Mouse (Mus musculus): ENCODE data around the gene Gm49368. TPM values are rescaled to one million over a fixed set of nuclear protein-coding genes. Genes with fewer than 3 reads are reported as not detected.

The Gm49368 gene
- polyA plus RNA-seq (2014; fragmentation: Illumina TruSeq; extraction: RNeasy Lipid Tissue Mini Kit (QIAGEN cat#74804); ENCODE audit: insufficient read depth, low read depth, low replicate concordance) = 2.2 TPM

GRCm38 (mm10) chr7:128062456-128062855, at the start of gene Gm49368, which contains the start of gene Itgam:
Gm49368 (plus strand) TSS chr7:128062683.
Itgam (plus strand) TSS chr7:128062640.

GRCm38 (mm10) chr7:128128741-128129720, 66.5 kb downstream of the Gm49368 start, which contains the start of gene Itgax:
Itgax (plus strand) TSS chr7:128129547.

GRCm38 (mm10) chr7:128154076-128154475, 91.6 kb downstream of the Gm49368 start, which contains the start of gene Itgad:
Itgad (plus strand) TSS chr7:128154376.

Other genes starting within 250 kb of the Gm49368 start
- 82.2 TPM for gene Stx4a, start 238.4 kb upstream of the Gm49368 start, polyA plus RNA-seq (2014; fragmentation: Illumina TruSeq; extraction: RNeasy Lipid Tissue Mini Kit (QIAGEN cat#74804); ENCODE audit: insufficient read depth, low read depth, low replicate concordance)
- 0.61 TPM for gene Stx1b, start 238.1 kb upstream of the Gm49368 start, polyA plus RNA-seq (2014; fragmentation: Illumina TruSeq; extraction: RNeasy Lipid Tissue Mini Kit (QIAGEN cat#74804); ENCODE audit: insufficient read depth, low read depth, low replicate concordance)
- 7.3 TPM for gene Zfp646, start 186.5 kb upstream of the Gm49368 start, polyA plus RNA-seq (2014; fragmentation: Illumina TruSeq; extraction: RNeasy Lipid Tissue Mini Kit (QIAGEN cat#74804); ENCODE audit: insufficient read depth, low read depth, low replicate concordance)
- 2.2 TPM for gene Zfp668, start 185.9 kb upstream of the Gm49368 start, polyA plus RNA-seq (2014; fragmentation: Illumina TruSeq; extraction: RNeasy Lipid Tissue Mini Kit (QIAGEN cat#74804); ENCODE audit: insufficient read depth, low read depth, low replicate concordance)
- gene Prss53, start 171.7 kb upstream of the Gm49368 start, polyA plus RNA-seq (2014; fragmentation: Illumina TruSeq; extraction: RNeasy Lipid Tissue Mini Kit (QIAGEN cat#74804); ENCODE audit: insufficient read depth, low read depth, low replicate concordance) = 1.5 TPM
- gene Gm21974, start 167.2 kb upstream of the Gm49368 start, polyA plus RNA-seq (2014; fragmentation: Illumina TruSeq; extraction: RNeasy Lipid Tissue Mini Kit (QIAGEN cat#74804); ENCODE audit: insufficient read depth, low read depth, low replicate concordance) = not detected
- 114 TPM for gene Vkorc1, start 167.1 kb upstream of the Gm49368 start, polyA plus RNA-seq (2014; fragmentation: Illumina TruSeq; extraction: RNeasy Lipid Tissue Mini Kit (QIAGEN cat#74804); ENCODE audit: insufficient read depth, low read depth, low replicate concordance)
- gene Bckdk, start 158.6 kb upstream of the Gm49368 start, polyA plus RNA-seq (2014; fragmentation: Illumina TruSeq; extraction: RNeasy Lipid Tissue Mini Kit (QIAGEN cat#74804); ENCODE audit: insufficient read depth, low read depth, low replicate concordance) = 36.0 TPM
- gene Kat8, start 150.2 kb upstream of the Gm49368 start, polyA plus RNA-seq (2014; fragmentation: Illumina TruSeq; extraction: RNeasy Lipid Tissue Mini Kit (QIAGEN cat#74804); ENCODE audit: insufficient read depth, low read depth, low replicate concordance) = 15.1 TPM
- 48.3 TPM for gene Prss8, start 132.6 kb upstream of the Gm49368 start, polyA plus RNA-seq (2014; fragmentation: Illumina TruSeq; extraction: RNeasy Lipid Tissue Mini Kit (QIAGEN cat#74804); ENCODE audit: insufficient read depth, low read depth, low replicate concordance)
- 8.8 TPM for gene Prss36, start 116.0 kb upstream of the Gm49368 start, polyA plus RNA-seq (2014; fragmentation: Illumina TruSeq; extraction: RNeasy Lipid Tissue Mini Kit (QIAGEN cat#74804); ENCODE audit: insufficient read depth, low read depth, low replicate concordance)
- gene Fus, start 95.2 kb upstream of the Gm49368 start, polyA plus RNA-seq (2014; fragmentation: Illumina TruSeq; extraction: RNeasy Lipid Tissue Mini Kit (QIAGEN cat#74804); ENCODE audit: insufficient read depth, low read depth, low replicate concordance) = 182 TPM
- gene Pycard, start 68.8 kb upstream of the Gm49368 start, polyA plus RNA-seq (2014; fragmentation: Illumina TruSeq; extraction: RNeasy Lipid Tissue Mini Kit (QIAGEN cat#74804); ENCODE audit: insufficient read depth, low read depth, low replicate concordance) = 31.3 TPM
- 1.4 TPM for gene Trim72, start 58.7 kb upstream of the Gm49368 start, polyA plus RNA-seq (2014; fragmentation: Illumina TruSeq; extraction: RNeasy Lipid Tissue Mini Kit (QIAGEN cat#74804); ENCODE audit: insufficient read depth, low read depth, low replicate concordance)
- gene Itgam, start within 50 bp of the Gm49368 start, polyA plus RNA-seq (2014; fragmentation: Illumina TruSeq; extraction: RNeasy Lipid Tissue Mini Kit (QIAGEN cat#74804); ENCODE audit: insufficient read depth, low read depth, low replicate concordance) = 5.6 TPM
- gene Itgax, start 66.9 kb downstream of the Gm49368 start, polyA plus RNA-seq (2014; fragmentation: Illumina TruSeq; extraction: RNeasy Lipid Tissue Mini Kit (QIAGEN cat#74804); ENCODE audit: insufficient read depth, low read depth, low replicate concordance) = 11.9 TPM
- 0.73 TPM for gene Itgad, start 91.7 kb downstream of the Gm49368 start, polyA plus RNA-seq (2014; fragmentation: Illumina TruSeq; extraction: RNeasy Lipid Tissue Mini Kit (QIAGEN cat#74804); ENCODE audit: insufficient read depth, low read depth, low replicate concordance)
- 84.3 TPM for gene Cox6a2, start 143.7 kb downstream of the Gm49368 start, polyA plus RNA-seq (2014; fragmentation: Illumina TruSeq; extraction: RNeasy Lipid Tissue Mini Kit (QIAGEN cat#74804); ENCODE audit: insufficient read depth, low read depth, low replicate concordance)
- 10.1 TPM for gene Armc5, start 174.7 kb downstream of the Gm49368 start, polyA plus RNA-seq (2014; fragmentation: Illumina TruSeq; extraction: RNeasy Lipid Tissue Mini Kit (QIAGEN cat#74804); ENCODE audit: insufficient read depth, low read depth, low replicate concordance)
- gene 9130023H24Rik, start 175.3 kb downstream of the Gm49368 start, polyA plus RNA-seq (2014; fragmentation: Illumina TruSeq; extraction: RNeasy Lipid Tissue Mini Kit (QIAGEN cat#74804); ENCODE audit: insufficient read depth, low read depth, low replicate concordance) = 2.4 TPM
- 45.0 TPM for gene Tgfb1i1, start 184.1 kb downstream of the Gm49368 start, polyA plus RNA-seq (2014; fragmentation: Illumina TruSeq; extraction: RNeasy Lipid Tissue Mini Kit (QIAGEN cat#74804); ENCODE audit: insufficient read depth, low read depth, low replicate concordance)
- not detected for gene Slc5a2, start 203.0 kb downstream of the Gm49368 start, polyA plus RNA-seq (2014; fragmentation: Illumina TruSeq; extraction: RNeasy Lipid Tissue Mini Kit (QIAGEN cat#74804); ENCODE audit: insufficient read depth, low read depth, low replicate concordance)
- 9.6 TPM for gene BC017158, start 235.5 kb downstream of the Gm49368 start, polyA plus RNA-seq (2014; fragmentation: Illumina TruSeq; extraction: RNeasy Lipid Tissue Mini Kit (QIAGEN cat#74804); ENCODE audit: insufficient read depth, low read depth, low replicate concordance)

All from lung, adult 10 weeks (tissue).